Mouse (Mus musculus) neural tube, embryonic 15.5 days (tissue): ENCODE results near the gene Pkp4. TPM values are rescaled to one million over a fixed set of nuclear protein-coding genes. Genes with fewer than 3 reads are reported as not detected.

Source experiments
- ATAC-seq: fragments of 200-750 bp; cut with Nextera tagmentation; 2 replicates; pipeline ENCODE4 v1.8.0; 2017; ENCODE audit warnings: mild to moderate bottlenecking, moderate TSS enrichment, moderate library complexity; ENCODE audit not compliant: low FRiP score
- H3K27ac ChIP-seq: fragments of 300-500 bp; sonication (generic); replicated peaks from 2 replicates; pipeline ENCODE4 v1.5.1; 2015; ENCODE audit warnings: mild to moderate bottlenecking, inconsistent platforms
- H3K27me3 ChIP-seq: fragments of 300-500 bp; sonication (generic); replicated peaks from 2 replicates; pipeline ENCODE4 v1.6.1; 2015; ENCODE audit warnings: inconsistent platforms
- H3K36me3 ChIP-seq: fragments of 300-500 bp; sonication (generic); 2 replicates; pipeline ENCODE4 v1.6.1; 2015; ENCODE audit warnings: inconsistent platforms
- H3K4me1 ChIP-seq: fragments of 300-500 bp; sonication (generic); 2 replicates; pipeline ENCODE4 v1.6.1; 2015; ENCODE audit warnings: inconsistent platforms
- H3K4me2 ChIP-seq: fragments of 300-500 bp; sonication (generic); 2 replicates; pipeline ENCODE4 v1.6.1; 2015; ENCODE audit warnings: inconsistent platforms, mild to moderate bottlenecking, moderate library complexity
- H3K4me3 ChIP-seq: fragments of 300-500 bp; sonication (generic); replicated peaks from 2 replicates; pipeline ENCODE4 v1.5.1; 2015; ENCODE audit warnings: mild to moderate bottlenecking, inconsistent platforms
- H3K9ac ChIP-seq: fragments of 300-500 bp; sonication (generic); replicated peaks from 2 replicates; pipeline ENCODE4 v1.6.1; 2015; ENCODE audit warnings: mild to moderate bottlenecking, inconsistent platforms
- H3K9me3 ChIP-seq: fragments of 300-500 bp; sonication (generic); replicated peaks from 2 replicates; pipeline ENCODE4 v1.6.1; 2016; ENCODE audit warnings: inconsistent platforms
- WGBS: fragments of 180-500 bp; shearing (Covaris S2); methylation state at CpG from one replicate; pipeline ENCODE4 v1.1.7; 2015; ENCODE audit warnings: mixed read lengths; 5-methylcytosine and 5-hydroxymethylcytosine counted together
- polyA plus RNA-seq: library from polyadenylated mRNA; unstranded; fragments of >200 nt; fragmentation: Nextera tagmentation; extraction: Ambion mirVana; gene quantifications from 2 replicates; pipeline ENCODE4 v1.2.1, GENCODE M21; 2015

Pkp4 gene
- polyA plus RNA-seq, 1 experiment from 2014 or later = 24.6 TPM

- H3K4me3 ChIP-seq = no peak overlapping the region
- WGBS = 87% methylated on average over 3 of the region's 3 CpGs
- no peak overlapping the region for H3K27ac ChIP-seq
- no peak overlapping the region for H3K9ac ChIP-seq
- no peak for ATAC-seq
- no peaks in the 10 kb centered on the region for H3K27me3 ChIP-seq
- H3K4me2 ChIP-seq = no peak overlapping the region
- H3K4me1 ChIP-seq = no peaks in the 10 kb centered on the region
- H3K9me3 ChIP-seq = no peaks in the 10 kb centered on the region
- no peaks in the 10 kb centered on the region for H3K36me3 ChIP-seq
Measured at GRCm38 (mm10) chr2:59248806-59249205, 88.2 kb downstream of the Pkp4 start.

- Histone ChIP-seq H3K9me3 (no peaks in the 10 kb centered on the region), H3K36me3 (no peaks in the 10 kb centered on the region), H3K9ac (no peak overlapping the region), H3K27me3 (no peaks in the 10 kb centered on the region), H3K4me3 (no peak overlapping the region), H3K4me2 (no peak overlapping the region), H3K27ac (no peak overlapping the region), H3K4me1 (no peaks in the 10 kb centered on the region)
- peak; percentile 45; the same call in 1 of the 2 replicates for ATAC-seq
Measured at GRCm38 (mm10) chr2:59252818-59253217, 92.2 kb downstream of the Pkp4 start.

GRCm38 (mm10) chr2:59253435-59253834 is 92.8 kb downstream of the Pkp4 start:
- no peaks in the 10 kb centered on the region for H3K4me1 ChIP-seq

GRCm38 (mm10) chr2:59258821-59259231 is 98.2 kb downstream of the Pkp4 start:
- no peak for ATAC-seq
- Histone ChIP-seq H3K9me3 (no peaks in the 10 kb centered on the region), H3K27me3 (no peaks in the 10 kb centered on the region), H3K4me1 (0 out of 2 replicates have a peak, but pooled peaks cover 3% of the 10 kb centered on the region), H3K27ac (no peak overlapping the region), H3K36me3 (no peaks in the 10 kb centered on the region), H3K4me2 (no peak overlapping the region), H3K9ac (no peak overlapping the region), H3K4me3 (no peak overlapping the region)
- WGBS = 81% methylated on average over 6 of the region's 6 CpGs

More at GRCm38 (mm10) chr2:59253435-59253834, 92.8 kb downstream of the Pkp4 start:
- Histone ChIP-seq H3K9me3 (no peaks in the 10 kb centered on the region), H3K9ac (no peak overlapping the region), H3K27ac (no peak overlapping the region), H3K4me3 (no peak overlapping the region), H3K27me3 (no peaks in the 10 kb centered on the region), H3K4me2 (no peak overlapping the region), H3K36me3 (no peaks in the 10 kb centered on the region)
- ATAC-seq = no peak
- whole genome bisulfite sequencing = 82% methylated on average over 3 of the region's 3 CpGs

GRCm38 (mm10) chr2:59259346-59259745 is 98.7 kb downstream of the Pkp4 start:
- Histone ChIP-seq H3K9ac (no peak overlapping the region), H3K9me3 (no peaks in the 10 kb centered on the region), H3K36me3 (no peaks in the 10 kb centered on the region), H3K4me3 (no peak overlapping the region), H3K27ac (no peak overlapping the region), H3K4me2 (no peak overlapping the region), H3K27me3 (no peaks in the 10 kb centered on the region), H3K4me1 (0 out of 2 replicates have a peak, but pooled peaks cover 3% of the 10 kb centered on the region)
- ATAC-seq = no peak
- 86% methylated on average over 6 of the region's 6 CpGs for WGBS

- Histone ChIP-seq H3K9ac (no peak overlapping the region), H3K27me3 (no peaks in the 10 kb centered on the region), H3K27ac (no peak overlapping the region), H3K36me3 (no peaks in the 10 kb centered on the region), H3K4me3 (no peak overlapping the region), H3K4me2 (no peak overlapping the region), H3K9me3 (no peaks in the 10 kb centered on the region), H3K4me1 (0 out of 2 replicates have a peak, but pooled peaks cover 3% of the 10 kb centered on the region)
- no peak for ATAC-seq
- 96% methylated on average over 2 of the region's 2 CpGs for WGBS
Measured at GRCm38 (mm10) chr2:59261203-59261602, 100.6 kb downstream of the Pkp4 start.

GRCm38 (mm10) chr2:59266428-59266827 is 105.8 kb downstream of the Pkp4 start:
- no peak overlapping the region for H3K4me2 ChIP-seq
- H3K27ac ChIP-seq = no peak overlapping the region
- H3K4me3 ChIP-seq = no peak overlapping the region
- no peaks in the 10 kb centered on the region for H3K27me3 ChIP-seq
- H3K9ac ChIP-seq = no peak overlapping the region
- H3K9me3 ChIP-seq = no peaks in the 10 kb centered on the region
- H3K4me1 ChIP-seq = no peaks in the 10 kb centered on the region
- ATAC-seq = no peak
- WGBS = 95% methylated on average over 14 of the region's 14 CpGs
- no peaks in the 10 kb centered on the region for H3K36me3 ChIP-seq

- Histone ChIP-seq H3K36me3 (no peaks in the 10 kb centered on the region), H3K4me3 (no peak overlapping the region), H3K9me3 (no peaks in the 10 kb centered on the region), H3K4me2 (no peak overlapping the region), H3K4me1 (no peaks in the 10 kb centered on the region), H3K27ac (no peak overlapping the region), H3K9ac (no peak overlapping the region), H3K27me3 (no peaks in the 10 kb centered on the region)
- WGBS = 72% methylated on average over 8 of the region's 8 CpGs
- no peak for ATAC-seq
Measured at GRCm38 (mm10) chr2:59271835-59272234, 111.2 kb downstream of the Pkp4 start.

GRCm38 (mm10) chr2:59272713-59273112 is 112.1 kb downstream of the Pkp4 start:
- Histone ChIP-seq H3K27ac (no peak overlapping the region), H3K27me3 (no peaks in the 10 kb centered on the region), H3K9ac (no peak overlapping the region), H3K4me3 (no peak overlapping the region), H3K9me3 (no peaks in the 10 kb centered on the region), H3K4me1 (no peaks in the 10 kb centered on the region), H3K4me2 (no peak overlapping the region), H3K36me3 (no peaks in the 10 kb centered on the region)
- no peak for ATAC-seq
- WGBS = 65% methylated on average over 6 of the region's 6 CpGs

- Histone ChIP-seq H3K4me3 (no peak overlapping the region), H3K9ac (no peak overlapping the region), H3K36me3 (no peaks in the 10 kb centered on the region), H3K27ac (no peak overlapping the region), H3K27me3 (no peaks in the 10 kb centered on the region), H3K9me3 (no peaks in the 10 kb centered on the region), H3K4me1 (no peaks in the 10 kb centered on the region), H3K4me2 (no peak overlapping the region)
- WGBS = 83% methylated on average over 7 of the region's 7 CpGs
- peak; percentile 45; the same call in 1 of the 2 replicates for ATAC-seq
Measured at GRCm38 (mm10) chr2:59280914-59281562, 120.4 kb downstream of the Pkp4 start.

GRCm38 (mm10) chr2:59282966-59283365 is 122.3 kb downstream of the Pkp4 start:
- no peaks in the 10 kb centered on the region for H3K36me3 ChIP-seq
- peaks cover 3% of the 10 kb centered on the region; the same call in 1 of the 2 replicates for H3K4me1 ChIP-seq
- H3K4me3 ChIP-seq = no peak overlapping the region
- no peak overlapping the region for H3K4me2 ChIP-seq
- no peaks in the 10 kb centered on the region for H3K9me3 ChIP-seq
- H3K27me3 ChIP-seq = no peaks in the 10 kb centered on the region
- H3K27ac ChIP-seq = no peak overlapping the region
- 93% methylated on average over 6 of the region's 6 CpGs for WGBS
- no peak overlapping the region for H3K9ac ChIP-seq
- no peak for ATAC-seq

- ATAC-seq = no peak
- no peak overlapping the region for H3K4me2 ChIP-seq
- 84% methylated on average over 5 of the region's 5 CpGs for WGBS
- H3K4me3 ChIP-seq = no peak overlapping the region
- H3K9ac ChIP-seq = no peak overlapping the region
- no peaks in the 10 kb centered on the region for H3K27me3 ChIP-seq
- no peaks in the 10 kb centered on the region for H3K9me3 ChIP-seq
- H3K36me3 ChIP-seq = no peaks in the 10 kb centered on the region
- H3K27ac ChIP-seq = no peak overlapping the region
- peaks cover 3% of the 10 kb centered on the region; the same call in 1 of the 2 replicates for H3K4me1 ChIP-seq
Measured at GRCm38 (mm10) chr2:59284216-59284615, 123.6 kb downstream of the Pkp4 start.
